Mouse (Mus musculus): Measurements from ENCODE around the gene Minpp1. TPM values are rescaled to one million over a fixed set of nuclear protein-coding genes. Genes with fewer than 3 reads are reported as not detected.
A peak's percentile ranks its signal among the peaks of the same experiment; 100 is the strongest.

Minpp1 gene
- polyA plus RNA-seq, 1 experiment = 19.3 TPM

DNA sequence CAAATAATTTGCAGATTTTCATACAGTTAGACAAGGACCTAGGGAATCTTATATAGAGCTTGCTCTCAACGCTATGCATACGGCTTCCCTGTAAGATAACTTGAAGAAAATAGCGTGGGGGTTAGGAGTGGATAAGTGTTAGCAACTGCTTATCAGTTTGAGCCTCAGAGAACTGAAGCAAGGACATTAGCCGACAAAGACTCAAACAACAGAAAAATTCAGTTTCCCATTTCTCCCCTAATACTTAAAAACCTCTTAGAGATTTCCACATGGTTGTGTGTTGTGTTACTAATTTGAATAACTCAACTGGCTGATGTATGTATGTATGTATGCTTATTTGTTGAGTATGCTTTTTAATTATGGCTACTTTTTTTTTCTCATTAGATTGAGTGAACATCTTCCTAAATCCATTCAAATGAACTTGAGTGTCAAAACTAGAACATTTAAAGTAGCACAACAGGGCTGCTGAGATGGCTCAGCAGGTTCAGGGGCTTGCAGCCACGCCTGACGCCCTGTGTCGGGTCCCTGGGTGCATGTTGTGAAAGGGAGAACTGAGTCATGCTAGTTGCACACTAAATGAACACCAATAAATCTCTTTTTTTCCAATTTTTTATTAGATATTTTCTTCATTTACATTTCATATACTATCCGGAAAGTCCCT, 2.2 kb downstream of the Minpp1 start:
- Histone ChIP-seq H3K27me3 (ENCODE audit: control insufficient read depth) (no peaks in the 10 kb centered on the region), H3K9me3 (ENCODE audit: control insufficient read depth, low read length) (no peaks in the 10 kb centered on the region), H3K4me3 (replicated peaks) (peak overlapping the region; percentile 99), H3K4me1 (ENCODE audit: control insufficient read depth) (peaks cover 63% of the 10 kb centered on the region), H3K36me3 (ENCODE audit: control insufficient read depth) (peaks cover 41% of the 10 kb centered on the region)
- TF ChIP-seq GATA1 (IDR thresholded peaks at IDR 0.05; ENCODE audit: low read length) (peak; percentile 44; the same call in 1 of the 2 replicates), TAL1 (IDR thresholded peaks at IDR 0.05; ENCODE audit: low read length) (no peak)

GRCm38 (mm10) chr19:32489166-32489895, 3.8 kb downstream of the Minpp1 start:
- peaks cover 57% of the 10 kb centered on the region for H3K36me3 ChIP-seq (ENCODE audit: control insufficient read depth)
- no peak for TF ChIP-seq GATA1 (IDR thresholded peaks at IDR 0.05; ENCODE audit: low read length)
- no peak for TF ChIP-seq TAL1 (IDR thresholded peaks at IDR 0.05; ENCODE audit: low read length)
- H3K4me1 ChIP-seq (ENCODE audit: control insufficient read depth) = peaks cover 54% of the 10 kb centered on the region
- H3K9me3 ChIP-seq (ENCODE audit: control insufficient read depth, low read length) = no peaks in the 10 kb centered on the region
- peak overlapping the region; percentile 99 for H3K4me3 ChIP-seq (replicated peaks)
- H3K27me3 ChIP-seq (ENCODE audit: control insufficient read depth) = no peaks in the 10 kb centered on the region

- Histone ChIP-seq H3K4me3 (replicated peaks) (peak overlapping the region; percentile 24), H3K27me3 (ENCODE audit: control insufficient read depth) (no peaks in the 10 kb centered on the region), H3K36me3 (ENCODE audit: control insufficient read depth) (peaks cover 73% of the 10 kb centered on the region), H3K4me1 (ENCODE audit: control insufficient read depth) (peaks cover 46% of the 10 kb centered on the region), H3K9me3 (ENCODE audit: control insufficient read depth, low read length) (no peaks in the 10 kb centered on the region)
- TF ChIP-seq GATA1 (IDR thresholded peaks at IDR 0.05; ENCODE audit: low read length) = no peak
- TF ChIP-seq TAL1 (IDR thresholded peaks at IDR 0.05; ENCODE audit: low read length) = no peak
Observed at GRCm38 (mm10) chr19:32490976-32491375, 5.4 kb downstream of the Minpp1 start.

GRCm38 (mm10) chr19:32492339-32492738, 6.8 kb downstream of the Minpp1 start:
- Histone ChIP-seq H3K9me3 (ENCODE audit: control insufficient read depth, low read length) (no peaks in the 10 kb centered on the region), H3K27me3 (ENCODE audit: control insufficient read depth) (no peaks in the 10 kb centered on the region), H3K4me1 (ENCODE audit: control insufficient read depth) (peaks cover 45% of the 10 kb centered on the region), H3K36me3 (ENCODE audit: control insufficient read depth) (peaks cover 85% of the 10 kb centered on the region), H3K4me3 (replicated peaks) (no peak overlapping the region)
- TF ChIP-seq TAL1 (IDR thresholded peaks at IDR 0.05; ENCODE audit: low read length) = no peak
- no peak for TF ChIP-seq GATA1 (IDR thresholded peaks at IDR 0.05; ENCODE audit: low read length)

DNA sequence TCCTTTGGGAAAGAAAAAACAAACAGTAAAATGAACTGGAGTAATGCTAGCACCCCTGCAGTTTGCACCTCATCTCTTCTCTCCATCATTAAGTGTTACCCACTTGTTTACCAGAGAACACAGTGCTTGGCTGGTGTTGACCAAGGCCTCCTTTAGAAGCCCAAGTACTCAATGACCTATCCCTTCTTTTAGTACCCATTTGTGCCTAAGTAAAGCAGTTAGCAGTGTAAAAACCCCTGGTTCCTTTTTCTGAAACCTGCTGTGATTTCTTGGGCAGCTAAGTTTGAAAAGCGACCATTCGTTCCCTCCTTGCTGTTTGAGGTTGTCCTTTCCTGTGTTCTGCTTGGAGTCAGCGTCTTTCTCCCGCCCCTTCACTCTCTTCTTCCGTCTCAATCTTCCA, 7.4 kb downstream of the Minpp1 start:
- Histone ChIP-seq H3K27me3 (ENCODE audit: control insufficient read depth) (no peaks in the 10 kb centered on the region), H3K4me1 (ENCODE audit: control insufficient read depth) (peaks cover 41% of the 10 kb centered on the region), H3K36me3 (ENCODE audit: control insufficient read depth) (peaks cover 89% of the 10 kb centered on the region), H3K4me3 (replicated peaks) (no peak overlapping the region), H3K9me3 (ENCODE audit: control insufficient read depth, low read length) (no peaks in the 10 kb centered on the region)
- TF ChIP-seq TAL1 (IDR thresholded peaks at IDR 0.05; ENCODE audit: low read length) (no peak), GATA1 (IDR thresholded peaks at IDR 0.05; ENCODE audit: low read length) (no peak)

- Histone ChIP-seq H3K27me3 (ENCODE audit: control insufficient read depth) (no peaks in the 10 kb centered on the region), H3K9me3 (ENCODE audit: control insufficient read depth, low read length) (no peaks in the 10 kb centered on the region), H3K4me1 (ENCODE audit: control insufficient read depth) (peaks cover 37% of the 10 kb centered on the region), H3K4me3 (replicated peaks) (no peak overlapping the region), H3K36me3 (ENCODE audit: control insufficient read depth) (peaks cover 92% of the 10 kb centered on the region)
- TF ChIP-seq TAL1 (IDR thresholded peaks at IDR 0.05; ENCODE audit: low read length) = no peak
- no peak for TF ChIP-seq GATA1 (IDR thresholded peaks at IDR 0.05; ENCODE audit: low read length)
Observed at GRCm38 (mm10) chr19:32493471-32493870, 7.9 kb downstream of the Minpp1 start.

GRCm38 (mm10) chr19:32494611-32495010, 9.0 kb downstream of the Minpp1 start:
- H3K36me3 ChIP-seq (ENCODE audit: control insufficient read depth) = peaks cover 94% of the 10 kb centered on the region
- H3K4me3 ChIP-seq (replicated peaks) = no peak overlapping the region
- no peaks in the 10 kb centered on the region for H3K9me3 ChIP-seq (ENCODE audit: control insufficient read depth, low read length)
- peaks cover 33% of the 10 kb centered on the region for H3K4me1 ChIP-seq (ENCODE audit: control insufficient read depth)
- no peaks in the 10 kb centered on the region for H3K27me3 ChIP-seq (ENCODE audit: control insufficient read depth)
- no peak for TF ChIP-seq TAL1 (IDR thresholded peaks at IDR 0.05; ENCODE audit: low read length)
- no peak for TF ChIP-seq GATA1 (IDR thresholded peaks at IDR 0.05; ENCODE audit: low read length)

DNA sequence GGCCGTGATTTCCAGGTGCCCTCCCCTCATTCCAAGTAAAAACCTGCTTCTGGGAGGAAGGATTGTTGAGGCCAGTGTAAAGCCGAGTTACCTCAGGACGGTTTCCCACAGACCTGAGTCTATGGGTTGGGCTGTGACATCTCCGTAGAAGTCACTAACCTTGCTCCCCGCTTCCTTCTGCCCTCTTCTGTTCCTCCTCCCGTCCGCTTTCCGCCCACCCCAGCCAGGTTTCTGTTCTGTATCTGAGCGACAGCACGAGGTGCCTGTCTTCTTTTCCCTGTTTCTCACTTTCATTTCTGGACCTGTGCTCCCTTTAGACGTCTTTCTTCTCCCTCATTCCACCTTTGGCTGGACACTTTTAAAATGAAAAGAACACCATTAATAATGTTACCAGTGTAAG, 9.5 kb downstream of the Minpp1 start:
- peaks cover 33% of the 10 kb centered on the region for H3K4me1 ChIP-seq (ENCODE audit: control insufficient read depth)
- no peaks in the 10 kb centered on the region for H3K9me3 ChIP-seq (ENCODE audit: control insufficient read depth, low read length)
- TF ChIP-seq GATA1 (IDR thresholded peaks at IDR 0.05; ENCODE audit: low read length) = no peak
- no peak for TF ChIP-seq TAL1 (IDR thresholded peaks at IDR 0.05; ENCODE audit: low read length)
- peaks cover 98% of the 10 kb centered on the region for H3K36me3 ChIP-seq (ENCODE audit: control insufficient read depth)
- H3K4me3 ChIP-seq (replicated peaks) = no peak overlapping the region
- no peaks in the 10 kb centered on the region for H3K27me3 ChIP-seq (ENCODE audit: control insufficient read depth)

GRCm38 (mm10) chr19:32497411-32497810, 11.8 kb downstream of the Minpp1 start:
- Histone ChIP-seq H3K4me3 (replicated peaks) (no peak overlapping the region), H3K9me3 (ENCODE audit: control insufficient read depth, low read length) (no peaks in the 10 kb centered on the region), H3K36me3 (ENCODE audit: control insufficient read depth) (peaks cover 97% of the 10 kb centered on the region), H3K4me1 (ENCODE audit: control insufficient read depth) (peaks cover 23% of the 10 kb centered on the region), H3K27me3 (ENCODE audit: control insufficient read depth) (no peaks in the 10 kb centered on the region)
- no peak for TF ChIP-seq GATA1 (IDR thresholded peaks at IDR 0.05; ENCODE audit: low read length)
- no peak for TF ChIP-seq TAL1 (IDR thresholded peaks at IDR 0.05; ENCODE audit: low read length)

All from erythroblast, embryonic 14.5 days (primary cell).